Mouse (Mus musculus) neutrophil, adult 5-6 weeks (primary cell): ENCODE measurements around the gene Pank1. TPM values are rescaled to one million over a fixed set of nuclear protein-coding genes. Genes with fewer than 3 reads are reported as not detected.

Experiments used
- ATAC-seq: fragments of 151-379, 151-347 bp; 2 replicates; pipeline ENCODE4 v1.8.0; 2017; ENCODE audit warnings: mild to moderate bottlenecking, moderate TSS enrichment; ENCODE audit not compliant: insufficient number of reproducible peaks, poor library complexity, low FRiP score, severe bottlenecking; ENCODE audit errors: extremely low read depth
- total RNA-seq: library from RNA; stranded (forward); fragments of 200-1000 nt; gene quantifications from 2 replicates; pipeline ENCODE4 v1.2.3, GENCODE M21; 2017

Gene Pank1
- total RNA-seq, 1 experiment from 2014 or later = 4.1 TPM

- ATAC-seq = no peak
Observed at GRCm38 (mm10) chr19:34778993-34779392, 100.3 kb downstream of the Pank1 start.

- ATAC-seq = no peak
Observed at GRCm38 (mm10) chr19:34778098-34778497, 101.2 kb downstream of the Pank1 start.

- peak; percentile 61 for ATAC-seq
Observed at GRCm38 (mm10) chr19:34772775-34773174, 106.5 kb downstream of the Pank1 start.

GRCm38 (mm10) chr19:34770764-34771163 lies 108.5 kb downstream of the Pank1 start:
- no peak for ATAC-seq

- ATAC-seq = no peak
Observed at GRCm38 (mm10) chr19:34758754-34759153, 120.5 kb downstream of the Pank1 start.

Other genes with a start within 250 kb of the Pank1 start
- 24.3 and 27.7 TPM in 2 replicates for gene Ifit1bl2, start 238.7 kb downstream of the Pank1 start, total RNA-seq
- 36.0 and 37.7 TPM in 2 replicates for gene Ifit1, start 238.6 kb downstream of the Pank1 start, total RNA-seq
- gene Slc16a12, start 132.2 kb downstream of the Pank1 start, total RNA-seq = 0.61 TPM in 1 of 2 replicates, not detected in the other
- 16.5 and 18.4 TPM in 2 replicates for gene Kif20b, start 42.9 kb upstream of the Pank1 start, total RNA-seq